Mouse (Mus musculus): ENCODE measurements around the gene Fbh1. TPM values are rescaled to one million over a fixed set of nuclear protein-coding genes. Genes with fewer than 3 reads are reported as not detected.

Gene Fbh1
- polyA plus RNA-seq, 1 experiment = 25.8 TPM

GRCm38 (mm10) chr2:11739516-11740051, 37.8 kb downstream of the Fbh1 start:
- no peak for TF ChIP-seq GATA1 (IDR thresholded peaks at IDR 0.05; ENCODE audit: low read length)

- TF ChIP-seq GATA1 (IDR thresholded peaks at IDR 0.05; ENCODE audit: low read length) = no peak
These were observed 38.6 kb downstream of the Fbh1 start for GRCm38 (mm10) chr2:11738794-11739193.

GRCm38 (mm10) chr2:11735853-11736252, 41.5 kb downstream of the Fbh1 start:
- TF ChIP-seq GATA1 (IDR thresholded peaks at IDR 0.05; ENCODE audit: low read length) = no peak

- TF ChIP-seq GATA1 (IDR thresholded peaks at IDR 0.05; ENCODE audit: low read length) = no peak
These were observed 44.4 kb downstream of the Fbh1 start for GRCm38 (mm10) chr2:11732978-11733377.

GRCm38 (mm10) chr2:11729091-11729490, 48.3 kb downstream of the Fbh1 start:
- no peak for TF ChIP-seq GATA1 (IDR thresholded peaks at IDR 0.05; ENCODE audit: low read length)

- no peak for TF ChIP-seq GATA1 (IDR thresholded peaks at IDR 0.05; ENCODE audit: low read length)
These were observed 49.8 kb downstream of the Fbh1 start for GRCm38 (mm10) chr2:11727574-11727973.

GRCm38 (mm10) chr2:11722564-11722963, 54.8 kb downstream of the Fbh1 start:
- TF ChIP-seq GATA1 (IDR thresholded peaks at IDR 0.05; ENCODE audit: low read length) = no peak

GRCm38 (mm10) chr2:11718573-11718972, 58.8 kb downstream of the Fbh1 start:
- TF ChIP-seq GATA1 (IDR thresholded peaks at IDR 0.05; ENCODE audit: low read length) = no peak

GRCm38 (mm10) chr2:11714535-11714934, 62.8 kb downstream of the Fbh1 start:
- no peak for TF ChIP-seq GATA1 (IDR thresholded peaks at IDR 0.05; ENCODE audit: low read length)

- TF ChIP-seq GATA1 (IDR thresholded peaks at IDR 0.05; ENCODE audit: low read length) = no peak
These were observed 64.4 kb downstream of the Fbh1 start for GRCm38 (mm10) chr2:11713021-11713420.

GRCm38 (mm10) chr2:11712483-11712990, 64.8 kb downstream of the Fbh1 start:
- TF ChIP-seq GATA1 (IDR thresholded peaks at IDR 0.05; ENCODE audit: low read length) = no peak

GRCm38 (mm10) chr2:11708538-11708937, 68.8 kb downstream of the Fbh1 start:
- TF ChIP-seq GATA1 (IDR thresholded peaks at IDR 0.05; ENCODE audit: low read length) = no peak

GRCm38 (mm10) chr2:11706746-11707065, 70.7 kb downstream of the Fbh1 start:
- TF ChIP-seq GATA1 (IDR thresholded peaks at IDR 0.05; ENCODE audit: low read length) = no peak

- TF ChIP-seq GATA1 (IDR thresholded peaks at IDR 0.05; ENCODE audit: low read length) = no peak
These were observed 71.2 kb downstream of the Fbh1 start for GRCm38 (mm10) chr2:11706030-11706745.

GRCm38 (mm10) chr2:11705201-11706025, 72.0 kb downstream of the Fbh1 start, which contains the start of gene Il15ra:
Gene Il15ra, plus strand, starts transcription at chr2:11705290.
- no peak for TF ChIP-seq GATA1 (IDR thresholded peaks at IDR 0.05; ENCODE audit: low read length)

GRCm38 (mm10) chr2:11699905-11700304, 77.5 kb downstream of the Fbh1 start:
- TF ChIP-seq GATA1 (IDR thresholded peaks at IDR 0.05; ENCODE audit: low read length) = no peak
